Mouse (Mus musculus): ENCODE data around the gene Pip4k2c. TPM values are rescaled to one million over a fixed set of nuclear protein-coding genes. Genes with fewer than 3 reads are reported as not detected.
"Not testable (repeated sequence)": the region's sequence is repeated elsewhere in the genome, so short reads cannot be mapped to it uniquely, and the experiment has no call there.

Pip4k2c gene
- polyA plus RNA-seq, 1 experiment from 2014 or later = 18.4 TPM

DNA sequence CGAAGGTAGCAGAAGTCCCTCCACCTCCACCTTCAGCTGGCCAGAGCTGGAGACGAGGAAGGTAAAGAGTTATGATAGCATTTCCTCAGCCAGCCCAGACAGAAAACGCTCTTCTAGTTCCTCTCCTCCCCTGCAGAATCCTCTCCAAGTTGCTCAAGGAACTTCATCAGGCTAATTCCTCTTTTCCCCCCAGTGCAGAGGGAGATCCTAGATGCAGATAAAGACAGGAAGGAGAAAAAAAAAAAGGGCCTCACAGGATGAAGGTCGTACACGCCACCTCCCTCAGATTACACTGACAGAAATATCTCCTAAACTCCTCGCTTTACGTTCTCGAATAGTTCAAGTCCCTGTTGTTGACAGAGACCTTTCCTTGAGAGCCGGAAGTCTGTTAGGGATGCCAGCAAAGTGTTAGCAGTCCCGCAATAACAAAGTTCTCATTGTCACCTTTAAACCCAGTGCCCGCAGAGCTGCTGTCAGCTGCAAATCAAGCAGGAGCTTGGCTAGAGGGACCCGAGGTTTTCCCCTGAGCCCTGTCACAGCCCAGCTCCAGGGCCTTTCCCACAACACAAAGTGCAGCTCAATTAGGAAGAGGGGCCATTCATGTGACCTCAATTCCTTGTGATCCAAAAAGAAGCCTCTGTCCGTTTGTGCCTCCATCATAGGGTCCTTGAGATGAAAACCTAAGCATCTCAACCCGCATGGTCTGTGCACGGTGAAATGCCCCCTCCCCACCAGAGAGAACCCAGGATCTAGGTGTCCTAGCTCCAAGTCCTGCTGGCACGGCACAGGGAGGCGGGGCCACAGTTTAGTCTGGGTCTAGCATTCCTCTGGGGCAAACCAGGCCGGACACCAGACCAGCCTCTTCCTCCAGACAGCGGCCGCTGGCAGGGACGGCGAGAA, 16.7 kb downstream of the Pip4k2c start:
- WGBS = 22% methylated on average over 22 of the region's 22 CpGs
- no peaks in the 10 kb centered on the region for H3K27me3 ChIP-seq (ENCODE audit: control insufficient read depth, insufficient read depth, low read depth, low read length)
- peaks cover 16% of the 10 kb centered on the region for H3K4me1 ChIP-seq (ENCODE audit: control insufficient read depth, insufficient read depth, low read length)
- no peaks in the 10 kb centered on the region for H3K9me3 ChIP-seq (replicated peaks; ENCODE audit: control insufficient read depth, low read length, poor library complexity, severe bottlenecking)
- H3K27ac ChIP-seq (ENCODE audit: low read length) = peak overlapping the region; percentile 91
- H3K36me3 ChIP-seq (ENCODE audit: control insufficient read depth, insufficient read depth, low read length) = peaks cover 29% of the 10 kb centered on the region
- H3K4me2 ChIP-seq (ENCODE audit: low read length) = peak overlapping the region; percentile 90
- peak overlapping the region; percentile 98 for H3K9ac ChIP-seq (ENCODE audit: low read depth, low read length)
- peak; percentile 54 for ATAC-seq
- H3K4me3 ChIP-seq (ENCODE audit: low read depth, low read length) = peak overlapping the region; percentile 78

- Histone ChIP-seq H3K27me3 (ENCODE audit: control insufficient read depth, insufficient read depth, low read depth, low read length) (no peaks in the 10 kb centered on the region), H3K36me3 (ENCODE audit: control insufficient read depth, insufficient read depth, low read length) (peaks cover 17% of the 10 kb centered on the region), H3K4me3 (ENCODE audit: low read depth, low read length) (no peak overlapping the region), H3K9ac (ENCODE audit: low read depth, low read length) (no peak overlapping the region), H3K4me2 (ENCODE audit: low read length) (no peak overlapping the region), H3K27ac (ENCODE audit: low read length) (no peak overlapping the region), H3K9me3 (replicated peaks; ENCODE audit: control insufficient read depth, low read length, poor library complexity, severe bottlenecking) (no peaks in the 10 kb centered on the region), H3K4me1 (ENCODE audit: control insufficient read depth, insufficient read depth, low read length) (peaks cover 27% of the 10 kb centered on the region)
- no peak for ATAC-seq
- 76% methylated on average over 9 of the region's 9 CpGs for WGBS
Measured at GRCm38 (mm10) chr10:127193011-127193410, 18.4 kb downstream of the Pip4k2c start.

DNA sequence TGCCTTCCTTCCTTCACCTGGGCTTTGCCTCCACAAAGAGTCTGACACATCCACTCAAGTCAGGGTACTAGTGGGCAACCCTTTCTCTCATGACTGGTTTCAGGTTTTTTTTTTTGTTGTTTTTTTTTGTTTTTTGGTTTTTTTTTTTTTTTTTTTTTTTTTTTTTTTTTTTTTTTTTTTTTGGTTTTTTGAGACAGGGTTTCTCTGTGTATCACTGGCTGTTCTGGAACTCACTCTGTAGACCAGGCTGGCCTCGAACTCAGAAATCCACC, 19.4 kb downstream of the Pip4k2c start:
- not testable (repeated sequence) for H3K4me3 ChIP-seq (ENCODE audit: low read depth, low read length); H3K27me3 ChIP-seq (ENCODE audit: control insufficient read depth, insufficient read depth, low read depth, low read length); ATAC-seq; H3K4me2 ChIP-seq (ENCODE audit: low read length); H3K9me3 ChIP-seq (replicated peaks; ENCODE audit: control insufficient read depth, low read length, poor library complexity, severe bottlenecking); H3K27ac ChIP-seq (ENCODE audit: low read length); H3K9ac ChIP-seq (ENCODE audit: low read depth, low read length)
- peaks cover 14% of the 10 kb centered on the region for H3K36me3 ChIP-seq (ENCODE audit: control insufficient read depth, insufficient read depth, low read length)
- peaks cover 33% of the 10 kb centered on the region for H3K4me1 ChIP-seq (ENCODE audit: control insufficient read depth, insufficient read depth, low read length)
- 88% methylated on average over 1 of the region's 1 CpGs for WGBS

DNA sequence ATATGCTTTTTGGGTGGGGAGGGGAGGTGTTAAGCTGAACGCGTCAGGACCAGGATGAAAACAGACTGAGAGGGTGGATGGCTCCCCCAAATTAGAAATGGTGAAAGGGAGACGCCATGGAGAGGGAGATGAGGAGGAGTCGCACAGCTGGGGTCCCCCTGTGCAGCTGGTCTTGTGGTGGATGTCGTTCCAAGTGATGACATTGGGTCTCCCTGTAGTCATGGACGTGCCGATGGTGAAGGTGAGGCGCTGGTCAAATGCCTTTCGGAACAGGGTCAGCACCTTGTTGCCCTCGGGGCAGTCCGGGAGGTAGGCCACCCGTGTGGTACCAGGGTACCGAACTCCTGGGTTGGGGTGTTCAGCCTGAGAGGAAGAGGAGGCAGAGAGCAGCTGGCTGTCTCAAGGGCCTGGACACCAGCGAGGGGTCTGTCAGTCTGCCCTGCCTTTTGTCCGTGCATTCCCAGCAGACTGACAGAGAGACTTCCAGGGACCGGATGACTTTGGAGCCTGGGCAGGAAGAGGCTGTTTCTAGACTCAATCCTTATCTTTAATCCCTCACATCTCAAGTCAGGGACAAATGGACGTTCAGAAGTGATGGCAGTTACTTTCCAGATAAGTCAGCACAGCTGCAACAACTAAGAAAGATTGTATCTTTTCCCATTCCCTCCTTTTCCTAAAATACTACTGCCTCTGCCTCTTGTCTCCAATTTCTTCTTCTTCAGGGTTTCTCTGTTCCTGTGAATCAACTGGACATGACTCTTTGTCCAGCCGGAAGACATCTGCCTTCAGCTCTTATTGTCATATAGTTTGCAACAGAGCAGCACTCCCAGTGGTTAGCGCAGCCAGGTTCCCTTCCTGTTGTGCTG, 20.0 kb downstream of the Pip4k2c start:
- H3K27ac ChIP-seq (ENCODE audit: low read length) = no peak overlapping the region
- ATAC-seq = no peak
- no peaks in the 10 kb centered on the region for H3K9me3 ChIP-seq (replicated peaks; ENCODE audit: control insufficient read depth, low read length, poor library complexity, severe bottlenecking)
- H3K9ac ChIP-seq (ENCODE audit: low read depth, low read length) = no peak overlapping the region
- 74% methylated on average over 19 of the region's 19 CpGs for WGBS
- H3K4me2 ChIP-seq (ENCODE audit: low read length) = no peak overlapping the region
- peaks cover 29% of the 10 kb centered on the region for H3K4me1 ChIP-seq (ENCODE audit: control insufficient read depth, insufficient read depth, low read length)
- H3K27me3 ChIP-seq (ENCODE audit: control insufficient read depth, insufficient read depth, low read depth, low read length) = no peaks in the 10 kb centered on the region
- no peak overlapping the region for H3K4me3 ChIP-seq (ENCODE audit: low read depth, low read length)
- H3K36me3 ChIP-seq (ENCODE audit: control insufficient read depth, insufficient read depth, low read length) = peaks cover 14% of the 10 kb centered on the region

DNA sequence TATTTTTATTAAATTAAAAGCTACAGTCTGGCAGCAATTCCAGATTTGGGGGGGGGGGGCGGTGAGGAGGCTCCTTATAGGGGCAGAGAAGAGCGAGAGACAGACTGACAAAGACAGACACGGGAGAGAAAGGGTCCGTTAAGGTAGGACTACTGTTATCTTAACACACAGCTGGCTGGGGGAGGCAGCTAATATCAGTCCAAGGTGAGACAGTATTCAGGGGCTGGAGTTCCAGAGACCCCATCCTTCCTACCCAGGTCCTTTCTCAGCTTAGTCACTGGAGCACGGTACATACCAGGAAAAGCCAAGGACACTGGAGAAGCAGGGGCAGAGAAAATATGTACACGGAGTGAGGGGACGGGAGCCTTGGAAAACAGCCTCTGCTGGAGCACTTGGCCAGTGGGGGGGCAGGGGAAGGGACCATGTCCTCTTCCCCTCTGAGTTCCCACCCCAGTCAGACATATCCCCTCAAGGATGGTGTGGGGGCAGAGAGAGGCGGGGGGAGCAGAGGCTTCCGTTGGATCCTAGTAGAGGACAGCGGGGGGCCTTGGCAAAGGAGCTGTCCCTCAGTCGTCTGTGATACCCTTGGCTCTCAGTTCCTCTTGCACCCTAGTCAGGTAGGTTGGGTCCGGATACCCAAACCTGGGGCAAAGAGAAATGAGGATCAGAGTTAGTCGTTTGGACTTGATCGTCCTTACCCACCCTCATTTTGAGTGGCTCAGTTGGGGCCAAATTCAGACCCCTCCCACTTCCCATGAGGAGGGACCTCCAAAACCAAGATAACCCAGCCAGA, 20.8 kb downstream of the Pip4k2c start:
- H3K27me3 ChIP-seq (ENCODE audit: control insufficient read depth, insufficient read depth, low read depth, low read length) = no peaks in the 10 kb centered on the region
- H3K9ac ChIP-seq (ENCODE audit: low read depth, low read length) = no peak overlapping the region
- WGBS = 36% methylated on average over 14 of the region's 14 CpGs
- no peak overlapping the region for H3K27ac ChIP-seq (ENCODE audit: low read length)
- H3K9me3 ChIP-seq (replicated peaks; ENCODE audit: control insufficient read depth, low read length, poor library complexity, severe bottlenecking) = no peaks in the 10 kb centered on the region
- H3K4me2 ChIP-seq (ENCODE audit: low read length) = no peak overlapping the region
- no peak for ATAC-seq
- peaks cover 14% of the 10 kb centered on the region for H3K36me3 ChIP-seq (ENCODE audit: control insufficient read depth, insufficient read depth, low read length)
- peaks cover 26% of the 10 kb centered on the region for H3K4me1 ChIP-seq (ENCODE audit: control insufficient read depth, insufficient read depth, low read length)
- no peak overlapping the region for H3K4me3 ChIP-seq (ENCODE audit: low read depth, low read length)

GRCm38 (mm10) chr10:127189651-127190381, 21.6 kb downstream of the Pip4k2c start, which contains the start of gene Arhgef25:
Gene Arhgef25 (minus strand): TSS chr10:127190083.
- peaks cover 14% of the 10 kb centered on the region for H3K36me3 ChIP-seq (ENCODE audit: control insufficient read depth, insufficient read depth, low read length)
- H3K27me3 ChIP-seq (ENCODE audit: control insufficient read depth, insufficient read depth, low read depth, low read length) = no peaks in the 10 kb centered on the region
- ATAC-seq = no peak
- whole genome bisulfite sequencing = 5% methylated on average over 34 of the region's 35 CpGs
- H3K9ac ChIP-seq (ENCODE audit: low read depth, low read length) = peak within 1 kb of the TSS; percentile 86
- peak within 1 kb of the TSS; percentile 67 for H3K4me3 ChIP-seq (ENCODE audit: low read depth, low read length)
- H3K9me3 ChIP-seq (replicated peaks; ENCODE audit: control insufficient read depth, low read length, poor library complexity, severe bottlenecking) = no peaks in the 10 kb centered on the region
- H3K27ac ChIP-seq (ENCODE audit: low read length) = peak within 1 kb of the TSS; percentile 58; the same call in 1 of the 2 replicates
- peaks cover 25% of the 10 kb centered on the region for H3K4me1 ChIP-seq (ENCODE audit: control insufficient read depth, insufficient read depth, low read length)
- peak within 1 kb of the TSS; percentile 93 for H3K4me2 ChIP-seq (ENCODE audit: low read length)

GRCm38 (mm10) chr10:127189116-127189650, 22.2 kb downstream of the Pip4k2c start:
- Histone ChIP-seq H3K4me1 (ENCODE audit: control insufficient read depth, insufficient read depth, low read length) (peaks cover 18% of the 10 kb centered on the region), H3K4me3 (ENCODE audit: low read depth, low read length) (peak overlapping the region; percentile 67)
- peak; percentile 8; the same call in 1 of the 2 replicates for ATAC-seq

More at GRCm38 (mm10) chr10:127189116-127189650, 22.2 kb downstream of the Pip4k2c start:
- under 1% methylated on average over 26 of the region's 26 CpGs for WGBS
- H3K9ac ChIP-seq (ENCODE audit: low read depth, low read length) = peak overlapping the region; percentile 86
- peaks cover 14% of the 10 kb centered on the region for H3K36me3 ChIP-seq (ENCODE audit: control insufficient read depth, insufficient read depth, low read length)
- no peaks in the 10 kb centered on the region for H3K9me3 ChIP-seq (replicated peaks; ENCODE audit: control insufficient read depth, low read length, poor library complexity, severe bottlenecking)
- no peaks in the 10 kb centered on the region for H3K27me3 ChIP-seq (ENCODE audit: control insufficient read depth, insufficient read depth, low read depth, low read length)
- H3K4me2 ChIP-seq (ENCODE audit: low read length) = peak overlapping the region; percentile 93
- H3K27ac ChIP-seq (ENCODE audit: low read length) = peak overlapping the region; percentile 58; the same call in 1 of the 2 replicates

Data from midbrain, embryonic 16.5 days (tissue).